Mouse (Mus musculus) limb, embryonic 13.5 days (tissue): ENCODE data around the gene Atxn1. TPM values are rescaled to one million over a fixed set of nuclear protein-coding genes. Genes with fewer than 3 reads are reported as not detected.

Experiments
- ATAC-seq: fragments of 200-750 bp; cut with Nextera tagmentation; 2 replicates; pipeline ENCODE4 v1.8.0; 2017; ENCODE audit warnings: low read depth, moderate number of reproducible peaks, moderate TSS enrichment; ENCODE audit not compliant: low FRiP score
- H3K27ac ChIP-seq: fragments of 300-500 bp; sonication (generic); 2 replicates; pipeline ENCODE4 v1.5.1; 2015; ENCODE audit warnings: inconsistent platforms, mild to moderate bottlenecking, moderate library complexity
- H3K27me3 ChIP-seq: fragments of 300-500 bp; sonication (generic); 2 replicates; pipeline ENCODE4 v1.6.1; 2015; ENCODE audit warnings: mild to moderate bottlenecking, inconsistent platforms
- H3K36me3 ChIP-seq: fragments of 300-500 bp; sonication (generic); 2 replicates; pipeline ENCODE4 v1.6.1; 2015; ENCODE audit warnings: inconsistent platforms, mild to moderate bottlenecking, moderate library complexity
- H3K4me1 ChIP-seq: fragments of 300-500 bp; sonication (generic); 2 replicates; pipeline ENCODE4 v1.6.1; 2015; ENCODE audit warnings: inconsistent platforms
- H3K4me2 ChIP-seq: fragments of 300-500 bp; sonication (generic); replicated peaks from 2 replicates; pipeline ENCODE4 v1.6.1; 2015; ENCODE audit warnings: inconsistent platforms, mild to moderate bottlenecking, moderate library complexity
- H3K4me3 ChIP-seq: fragments of 300-500 bp; sonication (generic); 2 replicates; pipeline ENCODE4 v1.5.1; 2015; ENCODE audit warnings: moderate library complexity, mild to moderate bottlenecking, inconsistent platforms
- H3K9ac ChIP-seq: fragments of 300-500 bp; sonication (generic); 2 replicates; pipeline ENCODE4 v1.6.1; 2015; ENCODE audit warnings: mild to moderate bottlenecking, inconsistent platforms
- H3K9me3 ChIP-seq: fragments of 300-500 bp; sonication (generic); 2 replicates; pipeline ENCODE4 v1.6.1; 2016; ENCODE audit warnings: inconsistent platforms
- WGBS: fragments of 180-500 bp; shearing (Covaris S2); methylation state at CpG from one replicate; pipeline ENCODE4 v1.1.7; 2015; 5-methylcytosine and 5-hydroxymethylcytosine counted together
- polyA plus RNA-seq: library from polyadenylated mRNA; unstranded; fragments of >200 nt; fragmentation: Nextera tagmentation; extraction: Ambion mirVana; gene quantifications from 2 replicates; pipeline ENCODE4 v1.2.1, GENCODE M21; 2015

Gene Atxn1
- polyA plus RNA-seq, 1 experiment from 2014 or later = 6.0 TPM

GRCm38 (mm10) chr13:45918956-45919711, 45.7 kb downstream of the Atxn1 start:
- ATAC-seq = no peak
- Histone ChIP-seq H3K9ac (no peak overlapping the region), H3K36me3 (no peaks in the 10 kb centered on the region), H3K4me2 (no peak overlapping the region), H3K9me3 (no peaks in the 10 kb centered on the region), H3K4me3 (no peak overlapping the region), H3K27me3 (no peaks in the 10 kb centered on the region), H3K4me1 (peaks cover 3% of the 10 kb centered on the region; the same call in 1 of the 2 replicates), H3K27ac (no peak overlapping the region)
- WGBS = 93% methylated on average over 13 of the region's 15 CpGs

- Histone ChIP-seq H3K9ac (no peak overlapping the region), H3K27me3 (no peaks in the 10 kb centered on the region), H3K36me3 (no peaks in the 10 kb centered on the region), H3K4me3 (no peak overlapping the region), H3K9me3 (no peaks in the 10 kb centered on the region), H3K4me2 (no peak overlapping the region), H3K27ac (no peak overlapping the region), H3K4me1 (peaks cover 3% of the 10 kb centered on the region; the same call in 1 of the 2 replicates)
- no peak for ATAC-seq
- WGBS = 77% methylated on average over 12 of the region's 12 CpGs
Measured at GRCm38 (mm10) chr13:45918006-45918380, 46.8 kb downstream of the Atxn1 start.

DNA sequence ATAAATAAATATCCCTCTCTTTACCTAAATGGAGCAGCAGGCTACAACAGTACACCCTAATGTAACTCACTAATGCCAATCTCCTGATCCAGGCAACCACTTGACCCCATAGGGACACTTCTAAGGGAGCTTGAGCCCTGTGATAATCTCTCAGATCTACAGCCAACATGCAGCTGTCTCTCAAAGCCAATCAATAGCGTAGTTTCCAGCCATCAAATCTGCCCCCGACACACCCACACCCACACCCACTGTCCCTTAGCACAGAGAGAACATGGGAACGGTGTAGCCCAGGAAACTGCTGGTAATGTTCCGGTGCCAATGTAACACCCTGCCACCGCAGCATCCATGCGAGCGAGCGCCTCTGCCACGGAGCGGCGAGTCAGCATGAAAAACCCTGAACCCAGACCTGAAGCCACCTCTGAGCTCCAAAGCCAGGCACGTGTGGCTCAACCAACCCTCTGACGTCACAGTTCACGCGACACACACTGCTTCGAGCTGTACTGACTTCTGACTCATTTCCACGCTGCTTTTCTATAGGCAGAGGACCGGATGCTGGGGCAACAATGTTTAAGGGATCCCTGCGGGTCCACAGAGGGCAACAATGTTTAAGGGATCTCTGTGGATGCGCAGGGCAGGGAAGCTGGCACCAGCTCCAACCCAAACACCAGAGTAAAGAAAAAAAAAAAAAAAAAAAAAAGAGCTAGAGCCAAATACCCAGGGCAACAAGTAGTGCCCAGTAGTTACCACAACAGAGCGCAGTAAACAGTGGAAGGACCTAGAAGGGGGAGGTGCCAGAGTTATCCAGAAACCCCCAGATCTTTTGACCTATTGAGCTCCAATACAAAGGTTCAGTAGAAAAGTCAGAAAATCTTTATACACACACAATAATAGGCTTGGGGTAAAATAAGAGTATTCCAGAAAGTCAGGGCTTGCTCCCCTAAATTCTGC, 47.5 kb downstream of the Atxn1 start:
- WGBS = 88% methylated on average over 21 of the region's 21 CpGs

DNA sequence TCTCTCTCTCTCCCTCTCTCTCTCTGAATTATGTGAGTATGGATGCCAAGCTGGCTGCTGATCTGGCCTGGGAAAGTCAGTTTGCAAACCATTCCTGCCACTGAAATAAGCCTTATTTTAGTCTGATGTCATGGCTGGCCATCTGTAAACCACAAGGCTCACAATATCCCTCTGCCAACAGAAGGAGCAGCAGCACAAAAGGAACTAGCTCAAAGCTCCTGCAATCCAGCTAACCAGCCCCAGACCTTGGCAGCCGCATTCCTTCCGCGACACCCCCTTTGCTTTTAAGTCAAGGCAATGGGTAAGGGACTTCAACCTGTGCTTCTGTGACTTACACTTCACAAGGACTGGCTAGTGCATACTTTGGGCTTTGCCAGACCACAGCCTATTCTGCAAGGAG, 48.9 kb downstream of the Atxn1 start:
- no peak overlapping the region for H3K4me2 ChIP-seq
- H3K27ac ChIP-seq = no peak overlapping the region
- no peaks in the 10 kb centered on the region for H3K36me3 ChIP-seq
- WGBS = 87% methylated on average over 3 of the region's 3 CpGs
- no peak overlapping the region for H3K9ac ChIP-seq
- H3K4me1 ChIP-seq = no peaks in the 10 kb centered on the region
- no peaks in the 10 kb centered on the region for H3K9me3 ChIP-seq
- H3K27me3 ChIP-seq = no peaks in the 10 kb centered on the region
- no peak for ATAC-seq
- H3K4me3 ChIP-seq = no peak overlapping the region

More for the DNA sequence above, 47.5 kb downstream of the Atxn1 start:
- Histone ChIP-seq H3K9me3 (no peaks in the 10 kb centered on the region), H3K4me1 (no peaks in the 10 kb centered on the region), H3K4me2 (no peak overlapping the region), H3K27me3 (no peaks in the 10 kb centered on the region), H3K27ac (no peak overlapping the region), H3K36me3 (no peaks in the 10 kb centered on the region), H3K9ac (no peak overlapping the region), H3K4me3 (no peak overlapping the region)
- no peak for ATAC-seq

GRCm38 (mm10) chr13:45915026-45915425, 49.8 kb downstream of the Atxn1 start:
- Histone ChIP-seq H3K36me3 (no peaks in the 10 kb centered on the region), H3K27me3 (no peaks in the 10 kb centered on the region)
- 74% methylated on average over 2 of the region's 2 CpGs for WGBS

GRCm38 (mm10) chr13:45914117-45914516, 50.7 kb downstream of the Atxn1 start:
- 83% methylated on average over 3 of the region's 3 CpGs for WGBS
- no peaks in the 10 kb centered on the region for H3K9me3 ChIP-seq
- no peak overlapping the region for H3K4me2 ChIP-seq
- ATAC-seq = no peak
- H3K27me3 ChIP-seq = no peaks in the 10 kb centered on the region
- no peaks in the 10 kb centered on the region for H3K36me3 ChIP-seq
- H3K4me1 ChIP-seq = no peaks in the 10 kb centered on the region
- H3K27ac ChIP-seq = no peak overlapping the region
- H3K9ac ChIP-seq = no peak overlapping the region
- no peak overlapping the region for H3K4me3 ChIP-seq

More at GRCm38 (mm10) chr13:45915026-45915425, 49.8 kb downstream of the Atxn1 start:
- Histone ChIP-seq H3K4me3 (no peak overlapping the region), H3K4me1 (no peaks in the 10 kb centered on the region), H3K9ac (no peak overlapping the region), H3K9me3 (no peaks in the 10 kb centered on the region), H3K27ac (no peak overlapping the region), H3K4me2 (no peak overlapping the region)
- ATAC-seq = no peak

GRCm38 (mm10) chr13:45911848-45912247, 53.0 kb downstream of the Atxn1 start:
- whole genome bisulfite sequencing = 74% methylated on average over 7 of the region's 7 CpGs
- Histone ChIP-seq H3K9me3 (no peaks in the 10 kb centered on the region), H3K4me3 (no peak overlapping the region), H3K4me1 (peaks cover 10% of the 10 kb centered on the region; the same call in 1 of the 2 replicates), H3K9ac (no peak overlapping the region), H3K27me3 (no peaks in the 10 kb centered on the region), H3K4me2 (no peak overlapping the region), H3K27ac (no peak overlapping the region), H3K36me3 (no peaks in the 10 kb centered on the region)
- no peak for ATAC-seq

GRCm38 (mm10) chr13:45911069-45911468, 53.7 kb downstream of the Atxn1 start:
- Histone ChIP-seq H3K9me3 (no peaks in the 10 kb centered on the region), H3K4me1 (peaks cover 11% of the 10 kb centered on the region; the same call in 1 of the 2 replicates), H3K9ac (no peak overlapping the region), H3K4me2 (no peak overlapping the region), H3K36me3 (no peaks in the 10 kb centered on the region), H3K4me3 (no peak overlapping the region), H3K27me3 (no peaks in the 10 kb centered on the region), H3K27ac (no peak overlapping the region)
- 86% methylated on average over 5 of the region's 5 CpGs for WGBS
- ATAC-seq = no peak

DNA sequence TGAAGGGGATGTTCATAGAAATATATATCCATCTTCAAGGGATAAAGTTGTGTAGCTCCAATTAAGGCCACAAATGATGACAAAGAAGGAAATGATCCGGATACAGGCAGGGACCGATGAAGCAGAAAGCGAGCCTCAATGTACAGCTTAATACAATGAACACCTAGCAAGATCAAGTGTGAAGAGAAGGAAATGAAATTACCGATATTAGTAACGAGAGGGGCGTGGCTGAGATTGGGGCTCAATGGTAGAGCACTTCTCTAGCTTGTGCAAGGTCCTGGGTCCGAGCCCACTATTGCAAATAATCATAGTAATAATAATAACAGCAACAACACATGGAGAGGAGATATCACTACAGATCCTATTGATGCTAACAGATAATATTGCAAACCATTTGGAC, 54.5 kb downstream of the Atxn1 start:
- ATAC-seq = no peak
- Histone ChIP-seq H3K27ac (no peak overlapping the region), H3K4me1 (peaks cover 11% of the 10 kb centered on the region; the same call in 1 of the 2 replicates), H3K36me3 (no peaks in the 10 kb centered on the region), H3K27me3 (no peaks in the 10 kb centered on the region), H3K4me3 (no peak overlapping the region), H3K9ac (no peak overlapping the region), H3K9me3 (no peaks in the 10 kb centered on the region), H3K4me2 (no peak overlapping the region)
- 91% methylated on average over 7 of the region's 7 CpGs for WGBS

DNA sequence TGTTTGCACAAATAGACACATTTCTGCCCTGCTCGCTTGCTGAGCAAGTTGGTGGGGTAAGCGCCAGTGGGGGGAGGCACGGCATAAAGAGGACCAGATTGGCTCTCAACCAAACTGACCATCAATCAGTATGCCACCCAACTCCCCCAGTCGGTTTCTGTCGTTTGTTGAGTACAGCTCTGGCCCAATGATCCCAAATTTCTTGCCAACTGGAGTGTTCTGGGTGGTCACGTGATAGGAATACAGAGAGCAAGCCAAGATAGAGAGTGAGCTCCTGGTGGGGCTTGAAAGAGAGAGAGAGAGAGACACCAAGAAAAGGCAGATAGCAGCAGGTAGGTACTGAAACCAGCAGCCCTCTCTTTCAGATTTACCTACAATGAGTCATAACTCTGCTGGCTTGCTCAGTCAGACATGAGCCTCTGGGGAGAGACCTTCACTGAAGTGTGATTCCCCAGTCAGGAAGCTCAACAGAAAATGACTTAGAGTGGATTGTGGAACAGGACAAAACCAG, 57.6 kb downstream of the Atxn1 start:
- Histone ChIP-seq H3K27me3 (no peaks in the 10 kb centered on the region), H3K9ac (no peak overlapping the region), H3K27ac (no peak overlapping the region), H3K4me3 (no peak overlapping the region), H3K4me1 (peaks cover 19% of the 10 kb centered on the region), H3K4me2 (no peak overlapping the region), H3K36me3 (no peaks in the 10 kb centered on the region), H3K9me3 (no peaks in the 10 kb centered on the region)
- ATAC-seq = no peak
- WGBS = 68% methylated on average over 6 of the region's 6 CpGs

- Histone ChIP-seq H3K9me3 (no peaks in the 10 kb centered on the region), H3K4me3 (no peak overlapping the region), H3K4me2 (no peak overlapping the region), H3K27me3 (no peaks in the 10 kb centered on the region), H3K4me1 (peaks cover 19% of the 10 kb centered on the region), H3K27ac (no peak overlapping the region), H3K36me3 (no peaks in the 10 kb centered on the region), H3K9ac (no peak overlapping the region)
- 53% methylated on average over 10 of the region's 10 CpGs for WGBS
- ATAC-seq = no peak
Measured at GRCm38 (mm10) chr13:45906438-45907166, 58.2 kb downstream of the Atxn1 start.
